In genomic region chr6:144927599-144927998, GRCm38 (mm10) we compare ENCODE assay signal across 20 mouse cellular contexts.
A peak's percentile ranks its signal among the peaks of the same experiment; 100 is the strongest.
DNase-seq lines count a peak whose midpoint lies in the region; ATAC-seq and TF ChIP-seq lines count a peak whose summit lies in the region.
"Had no signal": no experiment of that assay in that cellular context is flagged by ENCODE, and none has a peak within 500 bp of the region (broad histone marks: within the 10 kb centered on the region; RNA-seq: fewer than 3 reads in every experiment).

No protein-coding gene starts in this region.

- no peak for TF ChIP-seq EP300 in liver, postnatal 0 days (IDR thresholded peaks at IDR 0.05; ENCODE audit: low read depth)

- no peak for TF ChIP-seq CTCF in kidney, adult 2 months (conservative IDR thresholded peaks at IDR 0.05; ENCODE audit: insufficient read depth, insufficient read length, low read depth, low read length)
- no peak for TF ChIP-seq CTCF in liver, postnatal 0 days (IDR thresholded peaks at IDR 0.05; ENCODE audit: low read depth)

- H3K9me3 ChIP-seq in liver, postnatal 0 days (ENCODE audit: low read length) = 0 out of 2 replicates have a peak, but pooled peaks cover 3% of the 10 kb centered on the region
- no peaks in the 10 kb centered on the region for H3K9me3 ChIP-seq in lung, embryonic 15.5 days
- H3K9me3 ChIP-seq: forebrain, embryonic 13.5 days had no signal

- H3K27ac ChIP-seq in kidney, adult 2 months (ENCODE audit: insufficient read depth, low read depth, low read length) = no peak overlapping the region
- no peak overlapping the region for H3K27ac ChIP-seq in liver, postnatal 0 days (ENCODE audit: low read depth)
- no peak overlapping the region for H3K27ac ChIP-seq in lung, embryonic 15.5 days
- H3K27ac ChIP-seq: embryonic facial prominence, embryonic 10.5 days; forebrain, embryonic 13.5 days; heart, adult 2 months had no signal

- no peak overlapping the region for H3K4me2 ChIP-seq in liver, postnatal 0 days (ENCODE audit: low read depth, low read length)
- no peak overlapping the region for H3K4me2 ChIP-seq in lung, embryonic 15.5 days
- H3K4me2 ChIP-seq: forebrain, embryonic 13.5 days; heart, embryonic 11.5 days had no signal

- TF ChIP-seq POLR2A in kidney, adult 2 months (IDR thresholded peaks at IDR 0.05; ENCODE audit: low read depth, low read length) = no peak

- H3K4me1 ChIP-seq in kidney, adult 2 months (ENCODE audit: control insufficient read depth, insufficient read depth, low read length) = no peaks in the 10 kb centered on the region; the same call in 1 of the 2 replicates
- peaks cover 9% of the 10 kb centered on the region for H3K4me1 ChIP-seq in liver, postnatal 0 days (ENCODE audit: insufficient read depth)
- H3K4me1 ChIP-seq in lung, embryonic 15.5 days = 0 out of 2 replicates have a peak, but pooled peaks cover 8% of the 10 kb centered on the region

- no peaks in the 10 kb centered on the region for H3K27me3 ChIP-seq in kidney, adult 2 months (replicated peaks; ENCODE audit: control insufficient read depth, insufficient read depth, low read length)
- H3K27me3 ChIP-seq in liver, postnatal 0 days (ENCODE audit: insufficient read depth, low read length) = no peaks in the 10 kb centered on the region
- no peaks in the 10 kb centered on the region for H3K27me3 ChIP-seq in lung, embryonic 15.5 days
- H3K27me3 ChIP-seq: forebrain, embryonic 13.5 days had no signal

- ATAC-seq in liver, postnatal 0 days = no peak
- 0 out of 2 replicates have a peak, but pooled peaks have one; percentile 65 for ATAC-seq in lung, embryonic 15.5 days (ENCODE audit: borderline replicate concordance, extremely low read depth, low FRiP score, low TSS enrichment)
- ATAC-seq: forebrain, embryonic 13.5 days; forebrain, postnatal 0 days had no signal

- no peak overlapping the region for H3K4me3 ChIP-seq in kidney, adult 2 months (ENCODE audit: insufficient read depth, low read depth, low read length)
- no peak overlapping the region for H3K4me3 ChIP-seq in liver, postnatal 0 days (ENCODE audit: low read depth, low read length)
- H3K4me3 ChIP-seq in lung, embryonic 15.5 days = no peak overlapping the region
- H3K4me3 ChIP-seq: embryonic facial prominence, embryonic 10.5 days; forebrain, embryonic 13.5 days; heart, adult 2 months had no signal

- WGBS in kidney, adult 2 months = 73% methylated on average over 6 of the region's 6 CpGs
- 52% methylated on average over 6 of the region's 6 CpGs for WGBS in liver, postnatal 0 days (ENCODE audit: insufficient replicate concordance)
- WGBS in lung, embryonic 15.5 days = 45% methylated on average over 6 of the region's 6 CpGs

- no peak overlapping the region for H3K9ac ChIP-seq in liver, postnatal 0 days (replicated peaks)
- H3K9ac ChIP-seq in lung, embryonic 15.5 days = no peak overlapping the region
- H3K9ac ChIP-seq: forebrain, embryonic 13.5 days; forebrain, postnatal 0 days had no signal

- no peaks in the 10 kb centered on the region for H3K36me3 ChIP-seq in kidney, adult 2 months (ENCODE audit: control insufficient read depth, insufficient read depth, low read length)
- no peaks in the 10 kb centered on the region for H3K36me3 ChIP-seq in liver, postnatal 0 days (replicated peaks; ENCODE audit: insufficient read depth, low read length)
- H3K36me3 ChIP-seq in lung, embryonic 15.5 days = no peaks in the 10 kb centered on the region
- H3K36me3 ChIP-seq: embryonic facial prominence, embryonic 10.5 days had no signal

- DNase-seq in kidney, postnatal 10 days = peak; percentile 15
- DNase-seq in kidney, adult 2 months = no peak
- peak; percentile 15 for DNase-seq in liver
- no peak for DNase-seq in liver, postnatal 0 days
- no peak for DNase-seq in lung, postnatal 10 days
- peak; percentile 35 to 39 for DNase-seq in B cell, adult 2 months
- no peak for DNase-seq in embryo, embryonic 10 days (ENCODE audit: low spot score)
- DNase-seq: adrenal gland, adult 2 months; adrenal gland, postnatal 25 days; cerebellum, adult 18-20 months; cerebellum, adult 9-11 months; cerebellum, postnatal 36 days; forebrain, postnatal 0 days; gastrocnemius, postnatal 14 days; heart, adult 2 months; heart, postnatal 36 days had no signal

Comparison
In these comparisons a context has a peak if more than half of its experiments do, and no peak if none do; other contexts are left out.
1. DNase-seq: peak in kidney, postnatal 10 days (single experiment), liver (single experiment) and B cell, adult 2 months (2 of 2); none in kidney, adult 2 months (single experiment), liver, postnatal 0 days (single experiment), lung, postnatal 10 days (single experiment) and embryo, embryonic 10 days (single experiment).